Mouse (Mus musculus) hindbrain, embryonic 11.5 days (tissue): ENCODE measurements at regions not wholly inside any gene's neighbourhood (a gene's known extent, or its start where the extent isn't known, plus 50 kb on each side); places are given as distances from the start of the nearest gene placed in this dataset.

Experiments used
- ATAC-seq: fragments of 200-750 bp; cut with Nextera tagmentation; 2 replicates; pipeline ENCODE4 v1.8.0; 2017; ENCODE audit warnings: mild to moderate bottlenecking, moderate TSS enrichment, moderate library complexity; ENCODE audit not compliant: low FRiP score
- DNase-seq: peaks from one replicate; pipeline ENCODE4 v3.0.0-alpha.2; 2015; ENCODE audit warnings: low spot score
- H3K27ac ChIP-seq: fragments of 300-500 bp; sonication (generic); 2 replicates; pipeline ENCODE4 v1.5.1; 2014; ENCODE audit warnings: mild to moderate bottlenecking, low read depth, low read length
- H3K27me3 ChIP-seq: fragments of 300-500 bp; sonication (generic); 2 replicates; pipeline ENCODE4 v1.6.1; 2014; ENCODE audit warnings: mild to moderate bottlenecking, low read length, moderate library complexity, mixed read lengths; ENCODE audit not compliant: control insufficient read depth, insufficient read depth
- H3K36me3 ChIP-seq: fragments of 300-500 bp; sonication (generic); 2 replicates; pipeline ENCODE4 v1.6.1; 2014; ENCODE audit warnings: mild to moderate bottlenecking, low read length, moderate library complexity, mixed read lengths; ENCODE audit not compliant: control insufficient read depth, insufficient read depth
- H3K4me1 ChIP-seq: fragments of 300-500 bp; sonication (generic); replicated peaks from 2 replicates; pipeline ENCODE4 v1.6.1; 2014; ENCODE audit warnings: low read length, mixed read lengths; ENCODE audit not compliant: control insufficient read depth, insufficient read depth
- H3K4me2 ChIP-seq: fragments of 300-500 bp; sonication (generic); replicated peaks from 2 replicates; pipeline ENCODE4 v1.6.1; 2014; ENCODE audit warnings: mild to moderate bottlenecking, low read depth, low read length
- H3K4me3 ChIP-seq: fragments of 300-500 bp; sonication (generic); 2 replicates; pipeline ENCODE4 v1.5.1; 2014; ENCODE audit warnings: low read depth, low read length
- H3K9ac ChIP-seq: fragments of 300-500 bp; sonication (generic); 2 replicates; pipeline ENCODE4 v1.6.1; 2014; ENCODE audit warnings: low read depth, low read length
- H3K9me3 ChIP-seq: fragments of 300-500 bp; sonication (generic); 2 replicates; pipeline ENCODE4 v1.6.1; 2016; ENCODE audit warnings: low read length; ENCODE audit not compliant: control insufficient read depth
- WGBS: fragments of 180-500 bp; shearing (Covaris S2); extraction: QIAGEN DNeasy Blood & Tissue Kit; methylation state at CpG from one replicate; pipeline ENCODE4 v1.1.7; 2014; 5-methylcytosine and 5-hydroxymethylcytosine counted together

DNA sequence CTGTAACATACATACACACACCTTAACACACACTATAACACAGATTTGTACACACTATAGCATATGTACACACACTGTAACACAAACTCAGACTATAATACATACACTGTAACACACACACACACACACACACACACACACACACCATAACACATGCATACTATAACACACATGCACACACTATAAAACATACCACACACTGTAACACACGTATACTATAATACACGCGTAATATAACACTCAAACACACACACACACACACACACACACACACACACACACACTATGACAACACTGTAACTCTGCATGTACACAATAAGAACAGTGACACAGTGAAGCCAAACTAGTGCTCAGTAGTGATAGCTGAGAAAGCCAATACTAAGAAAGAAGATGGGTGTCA, 147.7 kb upstream of the Igfbp3 start:
- H3K4me3 ChIP-seq = no peak overlapping the region
- no peaks in the 10 kb centered on the region for H3K27me3 ChIP-seq
- DNase-seq (no peak), ATAC-seq (peak; percentile 33; the same call in 1 of the 2 replicates)
- no peaks in the 10 kb centered on the region for H3K9me3 ChIP-seq
- no peak overlapping the region for H3K4me2 ChIP-seq
- WGBS = 92% methylated on average over 3 of the region's 3 CpGs
- no peak overlapping the region for H3K9ac ChIP-seq
- H3K27ac ChIP-seq = no peak overlapping the region
- H3K36me3 ChIP-seq = no peaks in the 10 kb centered on the region
- H3K4me1 ChIP-seq = no peaks in the 10 kb centered on the region

DNA sequence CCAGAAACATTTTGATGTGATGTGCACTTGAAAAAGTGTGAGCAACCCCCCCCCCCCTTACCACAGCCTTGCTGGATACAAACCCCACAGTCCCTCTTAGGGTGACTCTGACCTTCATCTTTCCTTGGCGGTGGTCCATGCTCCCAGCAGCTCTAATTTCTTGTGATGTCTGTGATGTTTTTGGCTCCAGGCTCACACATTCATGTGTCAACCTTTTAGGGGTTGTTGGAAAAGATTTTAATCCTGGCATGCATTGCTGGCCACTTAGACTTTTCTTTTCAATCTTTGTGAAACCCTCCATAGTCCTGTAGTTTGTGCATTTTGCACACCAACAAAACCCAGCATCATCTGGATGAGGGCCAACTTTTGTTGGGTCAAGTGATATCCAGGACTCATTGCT, 134.9 kb upstream of the Igfbp3 start:
- no peak overlapping the region for H3K4me2 ChIP-seq
- H3K36me3 ChIP-seq = no peaks in the 10 kb centered on the region
- no peak overlapping the region for H3K4me3 ChIP-seq
- DNase-seq = no peak
- no peak for ATAC-seq
- H3K9me3 ChIP-seq = no peaks in the 10 kb centered on the region
- no peaks in the 10 kb centered on the region for H3K27me3 ChIP-seq
- H3K9ac ChIP-seq = no peak overlapping the region
- no peaks in the 10 kb centered on the region for H3K4me1 ChIP-seq
- WGBS = 89% methylated on average over 1 of the region's 1 CpGs
- no peak overlapping the region for H3K27ac ChIP-seq

DNA sequence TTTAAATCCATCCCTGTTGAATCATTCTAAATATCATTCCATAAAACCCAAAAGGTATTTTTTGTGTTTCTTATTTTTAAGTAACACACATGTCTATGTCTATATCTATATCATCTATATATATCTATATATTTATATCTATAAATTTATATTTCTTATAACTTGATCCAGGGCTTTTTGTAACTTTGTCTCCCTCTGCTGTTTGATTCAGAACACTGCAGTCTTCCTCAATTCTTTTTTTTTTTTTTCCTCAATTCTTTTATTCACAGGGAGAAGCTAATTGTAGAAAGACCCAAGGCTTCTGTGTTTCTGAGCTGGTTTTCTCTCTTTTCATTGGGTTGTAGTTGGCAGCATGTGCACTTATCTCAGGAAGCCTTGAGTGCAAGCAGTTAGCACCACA, 124.1 kb upstream of the Igfbp3 start:
- H3K4me2 ChIP-seq = no peak overlapping the region
- DNase-seq (no peak), ATAC-seq (no peak)
- no peaks in the 10 kb centered on the region for H3K4me1 ChIP-seq
- H3K9me3 ChIP-seq = no peaks in the 10 kb centered on the region
- no peaks in the 10 kb centered on the region for H3K27me3 ChIP-seq
- no peaks in the 10 kb centered on the region for H3K36me3 ChIP-seq
- H3K4me3 ChIP-seq = no peak overlapping the region
- no peak overlapping the region for H3K27ac ChIP-seq
- no peak overlapping the region for H3K9ac ChIP-seq

DNA sequence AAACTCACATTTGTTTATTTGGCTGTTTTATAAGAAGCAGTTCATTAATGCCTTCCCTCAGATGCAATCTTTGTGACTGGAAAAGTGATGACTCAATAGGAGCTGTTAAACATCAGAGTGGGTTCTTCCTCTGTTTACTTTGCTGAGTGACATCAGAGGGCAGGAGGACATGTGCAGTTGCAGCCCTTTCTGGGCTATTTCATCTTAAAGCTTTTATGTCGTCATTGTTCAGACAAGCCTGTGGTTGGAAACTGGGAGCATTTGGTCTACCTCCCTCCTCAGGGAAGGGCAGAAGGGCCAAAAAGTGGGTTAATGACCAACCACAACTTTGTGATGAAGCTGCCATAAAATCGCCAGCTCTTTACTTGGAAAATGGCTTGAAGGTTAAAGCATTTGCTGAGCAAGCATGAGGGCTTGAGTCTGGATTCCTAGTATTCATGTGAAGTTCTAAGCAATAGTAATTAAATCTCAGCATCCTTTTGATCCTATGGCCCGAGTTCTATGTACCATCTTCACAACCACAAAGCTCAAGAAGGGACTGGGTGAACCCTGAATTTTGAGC, 103.8 kb upstream of the Igfbp3 start:
- H3K9ac ChIP-seq = no peak overlapping the region
- no peaks in the 10 kb centered on the region for H3K36me3 ChIP-seq
- no peak overlapping the region for H3K27ac ChIP-seq
- DNase-seq (no peak), ATAC-seq (no peak)
- H3K4me2 ChIP-seq = no peak overlapping the region
- whole genome bisulfite sequencing = 64% methylated on average over 3 of the region's 3 CpGs
- no peaks in the 10 kb centered on the region for H3K9me3 ChIP-seq
- H3K4me3 ChIP-seq = no peak overlapping the region
- no peaks in the 10 kb centered on the region for H3K27me3 ChIP-seq
- H3K4me1 ChIP-seq = no peaks in the 10 kb centered on the region

DNA sequence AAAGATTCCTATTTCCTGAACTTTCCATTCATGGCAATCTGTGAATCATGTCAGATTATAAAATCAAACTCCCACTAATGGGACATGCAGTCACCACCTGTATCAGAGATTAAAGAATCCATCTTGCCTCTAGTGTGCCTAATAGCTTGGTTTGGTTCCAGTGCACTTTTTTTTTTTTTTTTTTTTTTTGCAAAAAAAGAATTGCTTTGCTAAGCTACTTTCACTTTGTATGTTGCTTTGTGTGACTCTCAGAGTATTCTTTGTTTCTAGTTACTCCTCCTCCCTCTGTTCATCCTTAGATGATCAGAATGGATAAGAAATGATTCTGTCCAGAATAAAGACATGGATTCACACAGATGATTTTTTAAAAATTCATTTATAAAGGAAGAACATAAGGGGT, 82.5 kb upstream of the Igfbp3 start:
- H3K27me3 ChIP-seq = no peaks in the 10 kb centered on the region
- no peaks in the 10 kb centered on the region for H3K9me3 ChIP-seq
- H3K9ac ChIP-seq = no peak overlapping the region
- no peak overlapping the region for H3K4me2 ChIP-seq
- no peaks in the 10 kb centered on the region for H3K36me3 ChIP-seq
- ATAC-seq (no peak), DNase-seq (no peak)
- no peak overlapping the region for H3K4me3 ChIP-seq
- no peaks in the 10 kb centered on the region for H3K4me1 ChIP-seq
- no peak overlapping the region for H3K27ac ChIP-seq

DNA sequence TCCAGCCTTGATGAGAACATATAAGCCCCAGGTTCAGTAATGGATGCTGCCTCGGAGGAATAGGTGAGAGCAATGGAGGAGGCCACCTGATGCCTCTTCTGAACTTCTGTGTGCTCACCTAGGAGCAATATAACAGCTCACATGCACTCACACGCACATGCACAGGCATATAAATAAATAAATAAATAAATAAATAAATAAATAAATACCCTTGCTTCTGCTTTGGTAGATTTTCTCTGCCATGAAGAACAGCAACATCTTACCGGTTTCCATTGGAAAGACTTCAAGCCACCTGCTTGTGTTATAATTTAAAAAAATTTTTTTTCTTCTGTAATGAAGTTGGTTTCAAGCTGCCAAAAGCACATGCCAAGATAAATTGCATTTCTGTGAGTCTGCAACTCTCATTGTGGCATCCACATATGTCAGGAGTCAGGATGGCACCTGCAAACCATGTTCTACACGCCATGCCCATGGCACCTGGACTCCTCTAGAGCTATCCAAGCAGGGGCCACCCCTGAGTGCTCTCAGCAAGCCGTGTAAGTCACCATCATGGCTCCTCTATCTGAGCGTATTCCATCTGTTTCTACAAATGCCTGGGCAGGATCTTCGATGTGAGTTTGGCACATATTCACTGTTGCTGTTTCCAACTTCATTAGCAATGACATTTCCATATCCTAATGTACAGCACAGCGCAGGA, 75.7 kb upstream of the Igfbp3 start:
- Histone ChIP-seq H3K9ac (no peak overlapping the region), H3K4me3 (no peak overlapping the region), H3K9me3 (no peaks in the 10 kb centered on the region), H3K4me1 (no peaks in the 10 kb centered on the region), H3K36me3 (no peaks in the 10 kb centered on the region), H3K27me3 (no peaks in the 10 kb centered on the region), H3K4me2 (no peak overlapping the region), H3K27ac (no peak overlapping the region)
- 91% methylated on average over 8 of the region's 8 CpGs for WGBS
- DNase-seq = no peak
- no peak for ATAC-seq

DNA sequence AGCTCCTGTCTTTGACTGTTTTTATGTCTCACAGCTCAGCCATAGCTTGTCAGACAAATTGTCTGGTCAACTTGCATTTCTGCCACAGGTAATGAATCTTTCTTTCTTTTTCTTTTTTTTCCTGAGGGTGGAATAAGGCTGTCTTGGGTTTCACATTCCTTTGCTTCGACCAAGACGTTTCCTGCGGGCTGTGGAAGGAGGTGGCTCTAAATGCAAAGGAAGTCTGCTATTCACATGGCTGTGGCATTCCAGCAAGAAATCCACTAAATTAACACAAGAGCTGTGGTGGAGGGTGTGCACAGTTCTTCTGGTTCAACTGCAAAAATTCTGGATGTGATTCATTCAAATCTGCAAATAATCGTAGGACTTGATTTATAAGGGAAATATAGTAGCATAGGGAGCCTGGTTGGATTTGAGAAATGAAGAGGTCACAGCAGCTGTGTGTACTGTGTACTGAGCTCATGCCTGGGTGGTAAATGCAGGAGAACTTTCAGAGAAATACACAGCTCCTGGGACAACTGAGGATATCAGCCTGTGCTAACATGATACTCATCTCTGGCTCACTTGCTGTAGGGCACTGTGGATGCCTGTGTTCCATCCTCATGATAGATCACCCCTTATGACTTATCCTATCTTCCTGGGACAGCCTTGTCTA, 71.2 kb upstream of the Igfbp3 start:
- Histone ChIP-seq H3K4me1 (no peaks in the 10 kb centered on the region), H3K9ac (no peak overlapping the region), H3K36me3 (no peaks in the 10 kb centered on the region), H3K9me3 (no peaks in the 10 kb centered on the region), H3K27ac (no peak overlapping the region), H3K4me3 (no peak overlapping the region), H3K27me3 (no peaks in the 10 kb centered on the region), H3K4me2 (no peak overlapping the region)
- 55% methylated on average over 4 of the region's 4 CpGs for WGBS
- DNase-seq (no peak), ATAC-seq (no peak)

DNA sequence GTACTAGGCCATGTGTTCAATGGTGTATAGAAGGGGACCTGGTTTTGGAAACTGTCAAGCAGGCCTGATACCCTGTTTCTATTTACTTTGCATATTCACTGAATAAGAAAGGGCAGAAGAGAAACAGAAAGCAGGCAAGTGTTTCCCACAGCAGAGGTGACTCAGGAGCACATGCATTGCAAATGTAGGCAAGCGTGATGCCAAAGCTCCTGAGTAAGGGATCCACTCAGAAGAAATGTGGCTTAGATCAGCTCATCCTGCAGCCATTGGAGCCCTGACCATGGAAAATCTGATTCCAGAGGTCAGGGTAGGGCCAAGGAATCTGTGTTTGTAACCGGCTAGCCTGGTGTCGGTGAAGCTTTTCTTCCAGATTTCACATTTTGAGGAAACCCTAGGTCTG, 69.3 kb upstream of the Igfbp3 start:
- 88% methylated on average over 3 of the region's 3 CpGs for WGBS
- ATAC-seq = no peak
- DNase-seq = no peak

DNA sequence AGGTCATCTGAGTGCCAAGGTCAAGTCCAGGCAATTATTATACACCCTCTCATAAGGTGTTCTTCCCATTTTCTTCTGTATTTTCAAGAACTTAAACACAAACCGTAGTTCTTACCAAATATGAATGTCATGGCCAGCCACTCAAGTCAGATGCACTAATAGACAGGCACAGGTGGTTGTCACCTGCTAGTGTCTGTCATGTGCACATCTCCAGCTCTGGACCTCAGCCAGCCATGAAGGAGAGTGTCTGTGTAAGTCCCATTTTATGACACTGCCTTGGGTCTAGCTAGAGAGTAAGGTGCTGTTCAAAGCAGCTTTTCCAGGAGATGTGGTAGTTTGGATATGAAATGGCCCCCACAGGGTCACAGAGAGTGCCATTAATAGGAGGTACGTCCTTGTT, 68.5 kb upstream of the Igfbp3 start:
- Histone ChIP-seq H3K4me2 (no peak overlapping the region), H3K4me3 (no peak overlapping the region), H3K4me1 (no peaks in the 10 kb centered on the region), H3K27me3 (no peaks in the 10 kb centered on the region), H3K27ac (no peak overlapping the region), H3K9me3 (no peaks in the 10 kb centered on the region), H3K36me3 (no peaks in the 10 kb centered on the region), H3K9ac (no peak overlapping the region)
- DNase-seq (no peak), ATAC-seq (no peak)
- 86% methylated on average over 2 of the region's 2 CpGs for WGBS

More for the DNA sequence above, 69.3 kb upstream of the Igfbp3 start:
- no peaks in the 10 kb centered on the region for H3K27me3 ChIP-seq
- H3K9ac ChIP-seq = no peak overlapping the region
- no peaks in the 10 kb centered on the region for H3K36me3 ChIP-seq
- H3K4me1 ChIP-seq = no peaks in the 10 kb centered on the region
- H3K27ac ChIP-seq = no peak overlapping the region
- H3K9me3 ChIP-seq = no peaks in the 10 kb centered on the region
- H3K4me3 ChIP-seq = no peak overlapping the region
- H3K4me2 ChIP-seq = no peak overlapping the region
